Mouse (Mus musculus): ENCODE results near the gene Rps6ka2. TPM values are rescaled to one million over a fixed set of nuclear protein-coding genes. Genes with fewer than 3 reads are reported as not detected.
"Not testable (repeated sequence)": the region's sequence is repeated elsewhere in the genome, so short reads cannot be mapped to it uniquely, and the experiment has no call there.

Gene Rps6ka2
- total RNA-seq, 1 experiment from 2014 or later, result 15.3 TPM

DNA sequence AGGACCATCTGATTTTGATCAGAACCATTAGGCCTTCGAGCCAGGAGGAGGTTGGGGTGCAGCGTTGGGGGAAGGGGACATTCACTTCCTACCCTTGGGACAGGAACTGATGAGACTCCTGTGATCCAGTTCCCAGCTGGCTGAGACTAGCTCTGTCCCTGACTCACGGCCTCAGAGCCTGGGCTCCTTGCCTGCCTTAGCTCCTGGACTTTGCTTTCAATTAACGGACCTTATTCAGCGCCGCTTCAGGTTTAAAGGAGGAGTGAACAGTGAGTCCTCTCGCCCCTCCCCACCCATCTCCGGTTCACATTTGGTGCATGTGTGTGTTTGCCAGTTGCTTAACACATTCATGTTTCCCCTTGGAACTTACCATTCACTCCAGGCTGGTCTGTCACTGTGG lies 100.6 kb downstream of the Rps6ka2 start:
- no peak for DNase-seq

- DNase-seq, result no peak
Measured at GRCm38 (mm10) chr17:7271522-7272134, 101.7 kb downstream of the Rps6ka2 start.

DNA sequence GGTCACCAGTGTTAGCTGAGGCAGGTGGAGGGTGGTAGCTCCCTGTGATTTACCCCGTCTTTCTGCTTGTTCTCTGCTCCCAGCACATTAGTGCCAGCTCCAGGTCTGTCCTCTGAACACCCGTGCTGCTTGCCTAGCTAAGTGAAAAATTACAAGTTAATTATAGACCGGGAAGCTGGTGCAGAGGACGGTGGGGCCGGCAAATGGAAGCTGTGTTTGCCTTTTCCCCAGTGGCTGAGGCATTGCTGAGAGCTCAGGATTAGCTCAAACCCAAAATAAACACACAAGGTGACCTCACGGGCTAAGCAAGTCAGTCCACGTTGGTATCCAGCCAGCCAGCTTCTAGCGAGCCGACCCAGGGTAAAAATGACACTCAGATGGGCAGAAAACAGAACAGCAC lies 103.1 kb downstream of the Rps6ka2 start:
- no peak for DNase-seq

DNA sequence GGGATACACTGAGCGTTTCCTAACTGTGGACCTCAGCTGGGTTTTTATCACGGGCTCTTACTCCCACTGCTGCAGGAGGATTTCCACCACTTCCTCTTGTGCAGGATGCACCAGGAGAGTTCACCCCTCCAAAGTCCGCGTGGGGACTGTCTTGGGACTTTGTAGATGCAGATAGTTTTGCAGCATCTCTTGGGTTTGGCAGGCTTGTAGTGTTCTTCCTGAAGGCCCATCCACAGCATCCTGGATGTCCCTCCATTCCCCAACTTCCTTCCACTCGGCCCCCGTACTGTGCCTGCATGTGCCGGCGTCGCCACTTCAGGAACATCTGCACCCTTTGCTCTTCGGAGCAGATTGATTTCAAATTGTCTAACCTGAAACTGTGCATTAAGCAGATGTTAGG lies 103.9 kb downstream of the Rps6ka2 start:
- no peak for DNase-seq

GRCm38 (mm10) chr17:7278702-7279242 lies 108.9 kb downstream of the Rps6ka2 start:
- no peak for DNase-seq

- DNase-seq, result no peak
Measured at GRCm38 (mm10) chr17:7279251-7279650, 109.3 kb downstream of the Rps6ka2 start.

DNA sequence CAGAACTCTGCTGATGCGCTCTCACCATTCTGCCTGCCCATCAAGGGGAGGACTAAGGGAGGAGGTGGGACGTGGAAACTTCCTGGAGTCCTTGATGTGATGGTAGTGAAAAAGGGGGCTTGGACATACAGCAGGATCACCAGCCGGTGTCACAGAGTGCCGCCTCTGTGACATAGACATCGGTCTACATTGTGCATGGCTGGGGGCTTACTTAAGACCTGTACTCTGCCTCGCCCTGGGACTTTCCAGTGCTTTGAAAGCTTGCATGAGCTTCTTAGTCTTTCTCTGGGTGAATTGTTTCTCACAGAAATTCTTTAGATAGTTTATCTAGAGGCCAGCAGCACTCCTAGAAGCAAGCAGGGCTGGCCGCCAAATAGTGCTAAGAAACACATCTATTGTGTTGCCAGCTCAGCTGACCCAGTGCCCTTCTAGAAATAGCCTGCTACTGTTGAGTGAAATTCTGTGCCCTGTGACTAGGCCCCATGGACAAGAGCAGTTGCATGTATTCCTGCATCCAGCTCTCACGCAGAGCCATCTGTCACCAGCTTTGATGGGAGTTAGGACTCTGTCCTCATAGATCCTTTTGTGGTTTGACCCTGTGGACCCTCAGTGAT lies 114.5 kb downstream of the Rps6ka2 start:
- peak; percentile 62 for DNase-seq

GRCm38 (mm10) chr17:7285292-7285691 lies 115.4 kb downstream of the Rps6ka2 start:
- DNase-seq, result no peak

DNA sequence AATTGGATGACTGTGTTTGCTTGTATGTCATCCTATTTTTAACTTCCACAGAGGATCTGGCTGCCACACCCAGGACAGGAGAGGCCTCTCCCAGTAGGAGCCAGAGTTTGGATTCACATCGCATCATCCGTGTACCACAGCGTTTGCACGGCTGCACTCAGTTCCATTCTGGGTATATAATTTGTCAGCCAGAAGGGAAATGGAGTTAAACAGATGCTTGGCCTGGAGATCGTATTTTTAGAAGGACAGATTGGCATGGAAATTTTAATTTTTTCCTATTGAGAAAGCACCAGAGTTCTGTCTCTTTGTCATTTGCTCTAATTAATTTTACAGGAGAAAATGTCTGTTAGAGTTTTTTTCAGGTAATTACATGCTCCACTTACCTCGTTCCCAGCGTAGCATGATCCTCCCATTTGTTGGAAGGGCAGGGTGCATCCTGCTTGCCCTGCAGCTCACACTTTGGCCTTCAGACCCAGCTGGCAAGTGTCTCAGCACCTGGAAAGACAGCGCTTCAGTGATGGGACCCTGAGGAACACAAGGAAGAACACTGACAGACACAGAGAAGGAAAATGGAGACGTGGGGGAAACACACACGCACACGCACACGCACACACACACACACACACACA lies 116.6 kb downstream of the Rps6ka2 start:
- no peak for DNase-seq

DNA sequence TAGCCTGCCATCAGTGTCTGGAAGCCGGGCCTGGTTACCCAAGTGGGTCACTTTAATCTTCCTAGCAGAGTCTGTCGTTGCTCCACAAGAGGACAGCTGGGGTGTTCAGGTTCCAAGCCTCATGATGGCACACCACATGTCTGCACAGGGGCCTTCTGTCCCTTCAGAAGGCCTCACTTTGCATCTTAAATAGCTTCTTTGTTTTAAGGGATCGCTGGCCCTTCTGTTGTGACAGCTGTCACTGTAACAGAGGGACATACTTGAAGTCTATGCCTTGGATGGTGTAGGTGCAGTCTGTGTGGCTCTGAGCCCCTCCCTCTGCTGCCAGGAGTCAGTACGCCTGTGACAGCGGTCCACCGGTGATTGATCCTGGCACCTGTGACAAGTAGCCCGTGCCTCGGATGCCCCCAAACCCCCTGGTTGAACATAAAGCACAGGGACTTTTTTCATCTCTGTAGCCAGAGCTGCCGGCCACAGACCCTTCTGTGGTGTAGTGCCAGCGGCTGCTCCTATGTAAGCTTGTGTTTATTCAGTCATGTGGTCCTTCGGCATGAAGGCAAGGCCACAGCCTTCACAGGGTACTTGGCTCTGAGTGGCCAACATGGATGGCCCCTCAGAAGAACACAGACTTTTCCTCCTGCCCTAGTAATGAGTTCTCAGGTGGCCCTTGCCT lies 122.2 kb downstream of the Rps6ka2 start:
- no peak for DNase-seq

DNA sequence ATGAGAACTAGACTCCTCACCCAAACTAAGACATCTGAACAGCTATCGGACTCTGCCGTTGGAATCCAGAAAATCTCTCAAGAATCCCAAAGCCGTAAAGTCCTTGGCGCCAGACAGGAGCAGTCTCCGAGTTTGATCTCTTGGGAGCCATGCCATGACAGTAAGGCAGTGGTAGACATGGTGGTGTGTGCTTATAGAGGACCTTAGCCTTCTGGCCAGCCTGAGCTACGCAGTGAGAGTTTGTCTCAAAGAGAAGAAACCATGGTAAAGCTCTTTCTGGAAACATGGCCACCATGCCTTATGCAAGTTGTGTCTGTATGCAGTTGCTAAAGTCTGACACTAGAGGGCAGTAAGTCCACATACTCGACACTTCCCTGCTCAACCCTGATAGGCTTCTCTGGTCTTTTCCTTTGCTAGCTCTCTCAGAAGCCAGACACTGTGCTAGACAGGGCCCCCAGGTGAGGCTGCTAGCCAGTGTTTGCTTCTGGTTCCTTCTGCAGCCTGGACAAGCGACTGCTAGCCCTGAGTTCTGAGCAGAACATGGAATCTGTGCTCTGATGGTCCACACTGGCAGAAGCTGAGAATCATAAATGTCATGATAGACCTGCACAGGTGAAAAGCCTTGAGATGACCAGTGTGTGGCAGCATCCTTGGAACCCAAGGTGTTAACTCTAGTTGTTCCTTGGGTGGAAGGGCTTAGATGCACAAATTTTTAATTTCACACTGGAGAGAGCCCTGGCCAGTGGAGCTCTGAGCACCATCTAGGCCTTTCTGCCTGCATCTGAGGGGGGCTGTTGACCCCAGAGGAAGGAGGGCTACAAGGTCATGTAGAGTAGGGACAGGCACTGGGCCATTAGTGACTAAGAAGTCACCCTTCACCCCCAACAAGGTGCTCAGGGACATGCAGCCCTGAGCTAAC lies 136.6 kb downstream of the Rps6ka2 start:
- DNase-seq, result not testable (repeated sequence)

DNA sequence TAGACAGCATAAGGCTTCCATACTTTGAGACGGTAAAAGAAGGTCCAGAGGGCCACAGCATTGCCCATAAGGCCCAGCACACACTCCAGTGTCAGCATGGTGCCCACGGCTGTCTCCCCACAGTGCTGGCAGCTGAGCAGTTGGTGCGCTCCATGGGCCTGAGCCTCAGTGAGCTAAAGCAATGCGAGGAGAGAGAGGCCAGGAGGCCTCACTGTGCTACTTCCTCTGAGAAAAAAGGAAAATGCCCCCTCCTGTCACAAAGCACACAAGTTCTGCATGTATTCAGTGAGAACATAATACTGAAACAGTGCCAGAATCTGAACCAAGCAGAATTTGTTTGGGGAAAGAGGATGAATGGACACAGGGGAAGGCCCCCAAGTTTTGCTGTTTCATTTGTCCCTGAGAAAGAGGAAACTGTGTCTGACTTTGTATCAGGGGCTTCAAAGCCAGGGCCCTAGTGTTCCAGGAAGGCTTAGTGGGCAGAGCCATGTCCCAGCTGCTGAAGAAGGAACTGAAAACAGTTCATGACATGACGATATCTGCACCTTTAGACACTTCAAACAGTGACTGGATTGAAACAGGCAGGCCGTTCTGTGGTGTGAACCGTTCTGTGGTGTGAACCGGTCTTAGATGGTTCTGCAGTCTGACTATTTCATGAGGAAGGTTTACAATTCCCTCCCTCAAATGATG lies 145.9 kb downstream of the Rps6ka2 start:
- DNase-seq, result not testable (repeated sequence)

GRCm38 (mm10) chr17:7319789-7320188 lies 149.9 kb downstream of the Rps6ka2 start:
- not testable (repeated sequence) for DNase-seq

DNA sequence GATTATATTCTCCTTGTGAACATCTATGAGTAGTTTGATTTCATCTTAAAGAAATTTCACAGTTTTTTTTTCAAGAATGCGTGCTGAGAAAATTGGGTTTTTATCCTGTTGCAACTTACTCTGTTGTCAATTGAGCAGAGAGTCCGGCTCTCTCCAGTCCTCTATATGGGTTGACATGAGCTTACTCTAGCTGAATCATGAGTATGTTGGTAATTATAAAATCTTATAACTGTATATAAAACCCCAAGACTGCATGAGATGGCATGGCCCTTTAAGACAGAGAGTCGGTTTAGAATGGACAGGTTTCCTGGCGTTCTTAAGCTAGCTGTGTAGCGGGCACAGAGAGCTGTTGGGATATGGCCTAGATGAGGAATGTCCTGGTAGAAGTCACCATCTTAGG lies 154.4 kb downstream of the Rps6ka2 start, which contains the start of gene Tcp10a:
Tcp10a (plus strand) TSS at position 301 of the 400 bp plus-strand sequence.
- not testable (repeated sequence) for DNase-seq

DNA sequence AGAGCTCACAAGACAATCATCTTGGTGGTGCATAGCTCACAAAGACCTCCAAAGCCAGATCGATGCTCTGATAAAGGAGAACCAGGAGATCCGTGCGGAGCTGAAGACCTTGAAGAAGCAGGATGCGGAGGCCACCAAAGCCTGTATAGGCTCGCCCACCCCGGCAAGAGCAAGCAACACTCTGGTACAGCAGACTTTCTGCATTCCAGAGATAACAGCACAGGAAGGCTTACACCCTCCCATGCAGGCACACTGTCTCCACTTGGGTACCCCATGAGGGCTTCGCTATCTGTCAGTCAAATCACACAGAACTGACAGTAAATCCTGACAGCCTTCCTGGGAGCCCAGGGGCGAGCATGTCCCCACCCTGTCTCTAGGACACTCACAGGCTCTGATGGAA lies 156.5 kb downstream of the Rps6ka2 start:
- not testable (repeated sequence) for DNase-seq

DNA sequence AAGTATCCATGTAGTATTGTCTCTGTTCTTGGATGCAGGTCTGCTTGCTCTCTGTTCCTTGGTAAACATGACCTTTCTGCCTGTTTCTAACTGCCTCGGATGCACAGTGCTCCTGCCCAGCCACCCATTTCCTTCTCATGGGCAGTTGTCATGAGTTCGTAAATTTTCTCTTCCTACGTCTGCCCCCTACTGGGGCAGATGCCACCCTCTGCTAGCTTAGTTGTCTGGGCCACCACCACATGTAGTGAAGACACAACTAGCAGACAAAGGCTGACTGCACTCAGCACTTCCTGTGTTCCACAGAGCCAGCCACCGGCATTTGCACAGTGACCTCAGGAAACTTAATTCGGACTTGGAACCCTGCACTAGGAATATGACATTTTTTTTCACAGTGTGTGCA lies 162.8 kb downstream of the Rps6ka2 start:
- DNase-seq, result not testable (repeated sequence)

DNA sequence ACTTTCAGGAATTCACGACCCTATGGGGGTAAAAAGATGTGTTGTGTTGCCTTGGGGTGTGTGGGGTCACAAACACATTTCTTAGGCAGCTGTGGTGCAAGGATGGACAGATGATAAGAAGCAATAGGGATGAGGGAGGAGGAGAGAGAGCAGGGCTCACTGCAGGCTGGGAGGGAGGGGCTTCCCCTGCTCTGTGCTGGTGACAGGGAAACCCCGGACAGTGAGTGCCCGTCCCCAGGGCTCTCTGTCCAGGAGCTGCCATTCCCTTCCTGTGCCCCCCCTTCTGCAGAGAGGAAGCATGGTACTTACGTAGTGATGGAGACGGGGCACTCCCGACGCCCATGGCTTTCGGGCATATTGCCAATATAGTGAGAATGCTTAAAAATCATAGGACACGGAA lies 167.5 kb downstream of the Rps6ka2 start:
- not testable (repeated sequence) for DNase-seq

GRCm38 (mm10) chr17:7348765-7349164 lies 178.8 kb downstream of the Rps6ka2 start:
- not testable (repeated sequence) for DNase-seq

DNA sequence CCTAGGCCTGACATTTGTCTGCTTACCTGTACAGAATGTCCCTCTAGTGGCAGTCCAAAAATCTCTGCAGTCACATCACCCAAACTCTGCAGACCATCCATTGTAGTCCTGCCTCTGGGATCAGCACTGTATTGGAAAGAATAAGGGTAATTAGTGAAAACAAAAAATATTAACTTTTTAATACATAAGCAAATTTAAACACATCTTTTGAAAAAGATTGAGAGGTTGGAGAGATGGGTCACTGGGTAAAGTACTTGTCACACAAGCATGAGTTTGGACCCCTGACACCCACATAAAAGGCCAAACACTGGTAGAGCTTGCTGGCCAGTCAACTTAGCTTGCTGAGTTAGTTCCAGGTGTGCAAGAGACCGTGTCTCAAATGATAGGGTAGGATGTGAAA lies 182.7 kb downstream of the Rps6ka2 start, which contains the start of gene Ttll2:
Ttll2 (minus strand) TSS at position 101 of the 400 bp plus-strand sequence.
- DNase-seq, result not testable (repeated sequence)
